Mouse (Mus musculus): ENCODE measurements around the gene Atf5. TPM values are rescaled to one million over a fixed set of nuclear protein-coding genes. Genes with fewer than 3 reads are reported as not detected.

The Atf5 gene
- polyA plus RNA-seq (2012; ENCODE audit: insufficient read depth, low replicate concordance), result 279 and 321 TPM in 2 replicates

DNA sequence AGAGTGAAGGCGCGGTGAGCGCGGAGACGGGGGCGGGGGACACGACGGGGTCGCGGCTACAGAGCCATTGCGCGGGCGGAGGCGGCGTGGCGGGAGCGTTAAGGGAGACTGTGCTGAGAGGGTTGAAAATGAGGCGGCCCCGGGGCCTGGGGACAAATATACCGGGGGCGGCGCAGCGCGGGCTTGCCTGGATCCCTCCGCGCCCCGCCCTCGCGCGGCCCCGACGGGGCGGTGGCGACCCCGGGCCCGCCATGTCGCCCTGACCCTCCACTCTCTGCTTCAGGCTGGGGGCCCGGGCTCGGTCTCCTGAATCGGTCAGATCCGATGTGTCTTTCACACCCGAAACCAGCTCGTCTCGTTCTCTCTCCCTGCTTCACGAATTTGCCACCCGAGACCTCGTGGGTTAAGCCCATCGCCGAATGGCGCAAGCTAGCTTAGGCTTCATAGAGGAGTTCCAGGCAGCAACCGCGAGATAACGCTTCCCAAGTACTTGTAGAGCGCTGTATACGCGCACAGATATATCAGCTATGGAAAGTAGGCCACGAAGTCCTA lies at the start of gene Atf5:
Atf5 (minus strand) TSS at position 189 of the 552 bp plus-strand sequence.
- TF ChIP-seq GATA1 (IDR thresholded peaks at IDR 0.05; ENCODE audit: borderline replicate concordance, low read length) (no peak), FLI1 (IDR thresholded peaks at IDR 0.05; ENCODE audit: low read length) (no peak)
- H3K4me1 ChIP-seq, result peaks cover 72% of the 10 kb centered on the region

DNA sequence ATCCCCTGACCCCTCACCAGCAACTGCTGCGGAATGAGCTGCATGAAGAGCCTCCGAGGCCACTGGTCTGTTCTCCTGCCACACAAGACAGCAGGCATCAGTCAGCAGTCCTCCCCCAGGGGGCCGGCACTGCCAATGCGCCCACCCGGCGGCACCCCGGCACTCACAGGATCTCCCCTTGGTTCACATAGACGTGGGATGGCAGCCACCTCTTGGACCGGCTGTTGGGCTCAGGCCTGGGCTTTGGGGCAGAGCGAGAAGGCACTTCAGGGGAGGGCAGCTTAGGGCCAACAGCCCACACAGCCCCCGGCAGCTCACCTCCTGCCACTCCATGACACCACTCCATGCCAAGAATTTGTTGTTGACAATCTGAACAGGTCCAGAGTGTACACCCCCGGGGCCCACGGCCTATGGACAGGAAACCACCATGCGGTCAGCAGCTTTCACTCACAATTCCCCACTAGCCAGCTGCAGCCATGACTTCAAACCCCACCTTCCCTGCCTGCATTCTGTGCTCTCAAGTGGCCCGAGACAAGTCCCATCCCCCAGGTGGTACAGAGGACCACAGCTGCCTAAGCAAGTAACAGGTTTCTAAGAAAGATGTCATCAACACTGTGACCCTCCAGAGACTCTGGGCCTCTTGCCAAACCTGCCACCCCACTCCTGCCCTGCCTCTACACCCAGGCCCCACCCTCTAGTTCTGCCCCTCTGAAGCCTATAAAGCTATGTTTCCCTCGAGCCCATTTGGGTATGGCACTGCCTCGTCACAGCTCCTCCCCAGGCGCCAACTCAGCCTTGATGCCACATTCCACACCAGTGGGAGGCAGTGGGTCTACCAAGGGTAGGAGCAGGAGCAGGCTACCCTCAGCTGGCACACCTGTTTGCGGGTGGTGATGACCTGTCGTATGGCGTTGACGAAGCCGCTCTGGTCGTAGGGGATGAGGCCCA lies 48.4 kb upstream of the Atf5 start:
- peak overlapping the region; percentile 81 for H3K4me3 ChIP-seq (replicated peaks)
- peaks cover 86% of the 10 kb centered on the region for H3K4me1 ChIP-seq
- H3K27me3 ChIP-seq (replicated peaks), result no peaks in the 10 kb centered on the region
- TF ChIP-seq FLI1 (IDR thresholded peaks at IDR 0.05; ENCODE audit: low read length) (no peak), GATA1 (IDR thresholded peaks at IDR 0.05; ENCODE audit: borderline replicate concordance, low read length) (no peak)
- H3K9me3 ChIP-seq, result no peaks in the 10 kb centered on the region
- peaks cover 76% of the 10 kb centered on the region for H3K36me3 ChIP-seq (replicated peaks; ENCODE audit: low read length)

More for the DNA sequence above, at the start of gene Atf5:
- peaks cover 66% of the 10 kb centered on the region for H3K36me3 ChIP-seq (replicated peaks; ENCODE audit: low read length)
- peak within 1 kb of the TSS; percentile 98 for H3K4me3 ChIP-seq (replicated peaks)
- no peaks in the 10 kb centered on the region for H3K9me3 ChIP-seq
- no peaks in the 10 kb centered on the region for H3K27me3 ChIP-seq (replicated peaks)

DNA sequence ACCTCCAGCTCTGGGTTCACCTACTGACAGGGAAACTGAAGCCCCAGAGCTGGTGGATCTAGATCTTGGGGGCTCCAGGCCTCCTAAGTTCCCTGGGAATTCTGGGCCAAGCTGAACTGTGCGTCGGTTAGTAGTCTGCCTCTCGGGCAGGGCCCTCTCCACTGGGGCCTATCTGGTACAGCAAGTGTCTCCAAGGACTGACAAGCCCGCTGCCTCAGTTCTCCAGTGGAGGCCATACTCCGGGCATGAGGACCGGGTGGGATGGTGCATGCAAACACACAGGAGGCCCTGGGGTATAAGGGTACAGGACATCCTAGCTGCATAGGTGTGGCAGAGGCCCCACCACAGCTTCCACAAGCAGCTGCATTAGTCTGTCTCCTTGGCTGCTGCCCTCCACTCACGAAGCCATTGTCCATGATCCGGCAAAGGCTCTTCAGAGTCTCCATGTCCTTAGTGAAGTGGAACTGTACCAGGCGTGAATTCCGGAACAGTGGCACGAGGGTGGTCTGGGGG lies 47.6 kb upstream of the Atf5 start:
- peaks cover 92% of the 10 kb centered on the region for H3K4me1 ChIP-seq
- H3K4me3 ChIP-seq (replicated peaks), result no peak overlapping the region
- no peaks in the 10 kb centered on the region for H3K27me3 ChIP-seq (replicated peaks)
- TF ChIP-seq GATA1 (IDR thresholded peaks at IDR 0.05; ENCODE audit: borderline replicate concordance, low read length) (no peak), FLI1 (IDR thresholded peaks at IDR 0.05; ENCODE audit: low read length) (no peak)
- H3K36me3 ChIP-seq (replicated peaks; ENCODE audit: low read length), result peaks cover 82% of the 10 kb centered on the region
- no peaks in the 10 kb centered on the region for H3K9me3 ChIP-seq

DNA sequence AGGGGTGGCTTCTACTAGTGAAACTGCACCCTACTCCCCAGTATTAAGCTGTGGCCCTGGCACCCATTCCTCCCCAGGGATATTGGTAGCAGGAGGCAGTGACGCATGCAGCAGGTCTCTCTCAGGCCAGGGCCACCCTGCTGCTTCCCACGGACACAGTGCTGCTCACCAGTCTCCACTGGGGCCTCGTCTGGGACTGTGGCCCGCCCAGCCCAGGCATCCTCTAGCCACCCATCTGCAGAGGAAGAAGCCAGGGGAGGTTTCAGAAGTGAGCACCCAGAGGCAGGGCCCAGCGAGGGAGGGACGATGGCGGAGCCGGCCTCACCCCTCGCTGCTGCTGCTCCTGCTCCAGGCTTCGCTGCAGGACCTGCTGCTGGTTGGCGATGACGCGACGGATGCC lies 46.8 kb upstream of the Atf5 start:
- H3K9me3 ChIP-seq, result no peaks in the 10 kb centered on the region
- H3K27me3 ChIP-seq (replicated peaks), result no peaks in the 10 kb centered on the region
- TF ChIP-seq GATA1 (IDR thresholded peaks at IDR 0.05; ENCODE audit: borderline replicate concordance, low read length), result no peak
- no peak for TF ChIP-seq FLI1 (IDR thresholded peaks at IDR 0.05; ENCODE audit: low read length)
- H3K36me3 ChIP-seq (replicated peaks; ENCODE audit: low read length), result peaks cover 86% of the 10 kb centered on the region
- H3K4me1 ChIP-seq, result peaks cover 93% of the 10 kb centered on the region
- H3K4me3 ChIP-seq (replicated peaks), result no peak overlapping the region

DNA sequence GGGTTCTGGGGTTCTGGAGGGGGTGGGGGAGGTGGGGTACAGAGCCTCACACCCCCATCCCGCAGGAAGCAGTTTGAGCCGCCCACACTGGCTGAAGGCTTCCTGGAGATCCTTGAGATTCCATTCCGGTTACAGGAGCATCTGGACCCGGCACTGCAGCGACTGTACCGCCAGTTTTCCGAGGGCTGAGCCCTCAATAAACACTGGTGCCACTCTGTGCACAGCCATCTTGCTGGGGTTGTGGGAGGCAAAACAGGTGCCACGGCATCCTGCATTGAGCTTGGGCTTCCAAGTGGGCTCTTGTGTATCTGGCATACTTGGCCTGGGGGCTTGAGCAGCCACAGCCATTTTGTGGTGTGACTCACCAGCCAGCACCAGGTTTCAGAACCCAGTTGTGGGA lies 46.0 kb upstream of the Atf5 start:
- Histone ChIP-seq H3K4me1 (peaks cover 93% of the 10 kb centered on the region), H3K36me3 (replicated peaks; ENCODE audit: low read length) (peaks cover 83% of the 10 kb centered on the region)

DNA sequence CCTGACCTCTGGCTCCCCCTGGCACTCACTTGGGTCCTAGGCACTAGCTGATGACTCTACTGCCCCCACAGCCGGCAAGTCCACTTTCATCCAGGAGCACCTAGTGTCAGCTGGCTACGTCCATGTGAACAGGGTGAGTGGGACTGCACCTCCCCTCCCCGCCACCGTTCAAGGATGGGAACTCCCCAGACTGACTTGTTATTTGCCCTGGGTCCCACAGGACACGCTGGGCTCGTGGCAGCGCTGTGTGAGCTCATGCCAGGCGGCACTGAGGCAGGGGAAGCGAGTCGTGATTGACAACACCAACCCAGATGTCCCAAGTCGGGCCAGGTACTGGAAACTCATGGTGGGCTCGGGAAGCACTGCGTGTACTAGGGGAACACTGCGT lies 45.0 kb upstream of the Atf5 start:
- Histone ChIP-seq H3K36me3 (replicated peaks; ENCODE audit: low read length) (peaks cover 75% of the 10 kb centered on the region), H3K4me3 (replicated peaks) (peak overlapping the region; percentile 35), H3K27me3 (replicated peaks) (no peaks in the 10 kb centered on the region), H3K9me3 (no peaks in the 10 kb centered on the region), H3K4me1 (peaks cover 89% of the 10 kb centered on the region)
- TF ChIP-seq GATA1 (IDR thresholded peaks at IDR 0.05; ENCODE audit: borderline replicate concordance, low read length) (no peak), FLI1 (IDR thresholded peaks at IDR 0.05; ENCODE audit: low read length) (no peak)

More for the DNA sequence above, 46.0 kb upstream of the Atf5 start:
- H3K4me3 ChIP-seq (replicated peaks), result no peak overlapping the region
- no peaks in the 10 kb centered on the region for H3K27me3 ChIP-seq (replicated peaks)
- TF ChIP-seq FLI1 (IDR thresholded peaks at IDR 0.05; ENCODE audit: low read length) (no peak), GATA1 (IDR thresholded peaks at IDR 0.05; ENCODE audit: borderline replicate concordance, low read length) (no peak)
- no peaks in the 10 kb centered on the region for H3K9me3 ChIP-seq

DNA sequence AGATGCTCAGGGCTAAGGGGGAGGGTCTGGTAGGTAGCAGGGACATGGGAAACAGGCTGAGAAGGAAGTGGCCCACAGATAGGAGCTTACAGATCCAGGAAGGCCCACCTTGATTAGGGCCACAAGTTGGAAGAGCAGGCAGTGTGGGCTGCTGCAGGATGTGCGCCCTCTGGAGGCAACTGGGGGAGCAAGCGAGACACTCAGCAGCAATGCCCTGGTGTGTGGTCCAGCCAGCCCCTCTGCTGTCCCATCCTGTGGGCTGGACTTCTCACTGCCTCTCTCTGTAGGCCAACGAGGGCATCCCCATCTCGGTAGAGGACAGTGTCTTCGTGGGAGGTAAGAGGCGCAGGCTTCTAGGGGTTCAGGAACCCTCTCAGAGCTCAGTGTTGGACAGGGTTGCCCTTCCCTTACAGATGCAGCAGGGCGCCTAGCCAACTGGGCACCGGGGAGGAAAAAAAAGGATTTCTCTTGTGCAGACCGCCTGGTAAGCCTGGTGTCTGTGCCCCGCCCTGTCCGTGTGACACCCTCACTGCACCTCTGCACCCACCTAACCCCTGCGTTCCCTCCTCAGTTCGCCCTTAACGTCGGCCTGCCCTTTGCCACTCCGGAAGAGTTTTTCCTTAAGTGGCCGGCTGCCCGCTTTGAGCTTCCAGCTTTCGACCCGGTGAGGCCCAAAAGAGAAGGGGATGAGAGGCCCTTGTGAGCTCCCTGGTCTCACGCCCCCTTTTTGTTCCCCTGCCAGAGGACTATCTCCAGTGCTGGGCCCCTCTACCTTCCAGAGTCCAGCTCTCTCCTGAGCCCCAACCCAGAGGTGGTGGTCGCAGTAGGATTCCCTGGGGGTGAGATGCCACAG lies 44.3 kb upstream of the Atf5 start:
- peak overlapping the region; percentile 55 for H3K4me3 ChIP-seq (replicated peaks)
- peaks cover 89% of the 10 kb centered on the region for H3K4me1 ChIP-seq
- peaks cover 69% of the 10 kb centered on the region for H3K36me3 ChIP-seq (replicated peaks; ENCODE audit: low read length)
- no peak for TF ChIP-seq FLI1 (IDR thresholded peaks at IDR 0.05; ENCODE audit: low read length)
- TF ChIP-seq GATA1 (IDR thresholded peaks at IDR 0.05; ENCODE audit: borderline replicate concordance, low read length), result no peak
- no peaks in the 10 kb centered on the region for H3K9me3 ChIP-seq
- H3K27me3 ChIP-seq (replicated peaks), result no peaks in the 10 kb centered on the region

DNA sequence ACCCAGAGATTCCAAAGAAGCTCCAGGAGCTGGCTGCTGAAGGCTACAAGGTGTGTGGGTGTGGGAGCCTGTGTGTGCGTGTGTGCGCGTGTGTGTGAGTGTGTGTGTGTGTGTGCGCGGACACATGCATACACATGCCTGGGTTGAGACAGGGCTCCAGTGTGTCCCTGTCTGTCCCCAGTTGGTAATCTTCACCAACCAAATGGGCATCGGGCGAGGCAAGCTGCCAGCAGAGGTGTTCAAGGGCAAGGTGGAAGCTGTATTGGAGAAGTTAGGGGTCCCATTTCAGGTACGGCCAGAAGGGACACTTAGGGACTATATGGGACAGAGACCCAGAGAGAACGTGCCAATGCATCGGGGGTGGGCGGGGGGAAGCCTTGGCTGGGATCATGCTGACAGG lies 43.4 kb upstream of the Atf5 start:
- Histone ChIP-seq H3K9me3 (no peaks in the 10 kb centered on the region), H3K36me3 (replicated peaks; ENCODE audit: low read length) (peaks cover 60% of the 10 kb centered on the region), H3K27me3 (replicated peaks) (no peaks in the 10 kb centered on the region), H3K4me1 (peaks cover 89% of the 10 kb centered on the region), H3K4me3 (replicated peaks) (no peak overlapping the region)
- TF ChIP-seq GATA1 (IDR thresholded peaks at IDR 0.05; ENCODE audit: borderline replicate concordance, low read length), result no peak
- TF ChIP-seq FLI1 (IDR thresholded peaks at IDR 0.05; ENCODE audit: low read length), result no peak

DNA sequence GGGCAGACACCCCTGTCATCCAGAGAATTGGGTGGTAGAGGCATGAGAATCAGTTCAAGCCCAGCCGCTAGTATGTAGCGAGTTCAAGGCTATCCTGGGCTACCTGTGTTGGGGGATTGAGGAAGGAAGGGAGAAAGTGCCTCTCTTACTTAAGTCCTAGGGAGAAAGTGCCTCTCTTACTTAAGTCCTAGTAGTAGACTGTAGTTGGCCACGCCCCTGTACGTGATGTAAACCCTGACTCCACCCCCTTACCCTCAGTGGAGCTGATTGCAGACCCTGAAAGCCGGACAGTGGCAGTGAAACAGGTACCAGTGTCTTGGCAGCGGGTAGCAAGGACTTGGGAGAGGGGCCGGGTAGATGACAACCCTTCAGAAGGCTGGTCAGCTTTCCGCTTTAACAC lies 41.4 kb upstream of the Atf5 start:
- H3K27me3 ChIP-seq (replicated peaks), result no peaks in the 10 kb centered on the region
- H3K9me3 ChIP-seq, result no peaks in the 10 kb centered on the region
- H3K36me3 ChIP-seq (replicated peaks; ENCODE audit: low read length), result peaks cover 51% of the 10 kb centered on the region
- H3K4me1 ChIP-seq, result peaks cover 83% of the 10 kb centered on the region
- TF ChIP-seq FLI1 (IDR thresholded peaks at IDR 0.05; ENCODE audit: low read length), result no peak
- TF ChIP-seq GATA1 (IDR thresholded peaks at IDR 0.05; ENCODE audit: borderline replicate concordance, low read length), result no peak
- H3K4me3 ChIP-seq (replicated peaks), result peak overlapping the region; percentile 97
